Mouse (Mus musculus) embryonic facial prominence, embryonic 10.5 days (tissue): ENCODE data around the gene Mzt1. TPM values are rescaled to one million over a fixed set of nuclear protein-coding genes. Genes with fewer than 3 reads are reported as not detected.
A peak's percentile ranks its signal among the peaks of the same experiment; 100 is the strongest.

Experiments
- DNase-seq: peaks from one replicate; pipeline ENCODE4 v3.0.0-alpha.2; 2017; ENCODE audit warnings: low spot score
- H3K27ac ChIP-seq: fragments of 300-500 bp; sonication (generic); replicated peaks from 2 replicates; pipeline ENCODE4 v1.5.1; 2016; ENCODE audit warnings: mild to moderate bottlenecking
- H3K27me3 ChIP-seq: fragments of 300-500 bp; sonication (generic); replicated peaks from 2 replicates; pipeline ENCODE4 v1.6.1; 2016; ENCODE audit warnings: low read depth, mild to moderate bottlenecking; ENCODE audit not compliant: poor library complexity, severe bottlenecking
- H3K36me3 ChIP-seq: fragments of 300-500 bp; sonication (generic); replicated peaks from 2 replicates; pipeline ENCODE4 v1.6.1; 2016; ENCODE audit warnings: mild to moderate bottlenecking, moderate library complexity
- H3K4me1 ChIP-seq: fragments of 300-500 bp; sonication (generic); 2 replicates; pipeline ENCODE4 v1.6.1; 2016
- H3K4me3 ChIP-seq: fragments of 300-500 bp; sonication (generic); 2 replicates; pipeline ENCODE4 v1.5.1; 2016; ENCODE audit warnings: mild to moderate bottlenecking, moderate library complexity
- H3K9me3 ChIP-seq: fragments of 300-500 bp; sonication (generic); 2 replicates; pipeline ENCODE4 v1.6.1; 2016; ENCODE audit warnings: mild to moderate bottlenecking
- WGBS: fragments of 180-500 bp; shearing (Covaris S2); methylation state at CpG from one replicate; pipeline ENCODE4 v1.1.7; 2016; 5-methylcytosine and 5-hydroxymethylcytosine counted together
- polyA plus RNA-seq: library from polyadenylated mRNA; unstranded; fragments of >200 nt; fragmentation: Nextera tagmentation; extraction: Ambion mirVana; gene quantifications from 2 replicates; pipeline ENCODE4 v1.2.1, GENCODE M21; 2016

Mzt1 gene
- polyA plus RNA-seq = 96.8 and 101 TPM in 2 replicates

DNA sequence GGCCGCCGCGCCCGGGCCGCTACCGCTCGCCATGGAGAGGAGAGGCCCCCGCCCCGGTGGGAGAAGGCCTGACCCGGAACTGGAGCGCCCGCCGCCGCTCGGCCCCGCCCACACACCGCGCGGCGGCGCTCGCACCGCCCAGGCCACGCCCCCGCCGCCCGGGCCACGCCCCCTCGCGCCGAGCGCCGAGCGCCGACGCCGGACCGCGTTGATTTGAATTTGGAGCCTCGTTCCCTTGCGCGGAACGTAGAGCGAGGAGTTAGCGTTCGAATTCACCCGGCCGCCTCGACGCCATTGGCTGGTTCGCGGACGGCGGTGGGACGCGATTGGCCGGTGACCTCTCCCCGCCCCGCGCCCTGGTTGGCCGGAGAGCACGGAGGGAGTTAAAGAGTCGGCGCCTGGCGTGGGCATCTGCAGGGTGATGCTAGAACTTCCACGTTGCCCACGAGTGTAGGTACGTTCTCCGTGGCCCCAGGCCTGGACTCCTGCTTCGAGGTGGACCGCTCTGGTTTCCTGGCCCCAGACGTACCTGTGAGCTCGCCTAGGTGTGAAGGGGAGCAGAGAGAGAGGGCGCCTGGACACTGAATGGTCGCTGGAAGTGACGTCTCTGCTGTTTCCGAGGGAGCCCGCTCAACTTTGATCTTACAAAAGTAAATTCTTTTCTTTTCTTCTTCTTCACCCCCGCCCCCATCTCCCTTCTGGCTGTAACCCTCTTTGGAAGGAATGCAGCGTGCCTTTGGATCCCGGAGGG, at the start of gene Mzt1, which contains the start of gene Bora:
Gene Mzt1 (minus strand): TSS at position 104 of the 751 bp plus-strand sequence.
Gene Bora (plus strand): TSS at position 192 of the 751 bp plus-strand sequence.
- H3K4me1 ChIP-seq = peaks cover 27% of the 10 kb centered on the region
- WGBS = under 1% methylated on average over 80 of the region's 81 CpGs

DNA sequence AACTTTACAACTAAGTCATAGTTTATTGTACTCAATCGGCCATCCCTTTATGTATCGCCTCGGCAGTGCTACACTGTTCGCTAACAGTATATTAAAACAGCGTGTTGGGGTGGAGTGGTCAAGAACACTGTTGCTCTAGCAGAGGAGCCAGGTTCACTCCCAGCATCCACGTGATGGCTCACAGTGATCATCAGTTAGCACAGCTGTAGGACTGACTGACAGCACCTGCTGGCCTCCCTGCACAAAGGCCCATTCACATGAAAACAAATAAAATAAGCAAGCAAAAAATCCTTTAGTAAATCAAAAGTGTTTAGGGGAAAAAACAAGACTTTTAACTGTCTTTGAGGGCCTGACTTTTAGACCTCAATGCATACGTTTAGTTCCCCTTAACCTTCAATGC, 43.0 kb upstream of the Mzt1 start:
- no peak for DNase-seq
- Histone ChIP-seq H3K36me3 (peaks cover 96% of the 10 kb centered on the region), H3K27ac (no peak overlapping the region), H3K4me1 (no peaks in the 10 kb centered on the region), H3K9me3 (no peaks in the 10 kb centered on the region), H3K27me3 (no peaks in the 10 kb centered on the region), H3K4me3 (no peak overlapping the region)
- WGBS = 92% methylated on average over 7 of the region's 7 CpGs

More for the DNA sequence above, at the start of gene Mzt1, which contains the start of gene Bora:
- peak; percentile 97 for DNase-seq
- Histone ChIP-seq H3K36me3 (peaks cover 28% of the 10 kb centered on the region), H3K9me3 (no peaks in the 10 kb centered on the region), H3K27ac (peak within 1 kb of the TSS; percentile 97), H3K4me3 (peak within 1 kb of the TSS; percentile 94), H3K27me3 (no peaks in the 10 kb centered on the region)

DNA sequence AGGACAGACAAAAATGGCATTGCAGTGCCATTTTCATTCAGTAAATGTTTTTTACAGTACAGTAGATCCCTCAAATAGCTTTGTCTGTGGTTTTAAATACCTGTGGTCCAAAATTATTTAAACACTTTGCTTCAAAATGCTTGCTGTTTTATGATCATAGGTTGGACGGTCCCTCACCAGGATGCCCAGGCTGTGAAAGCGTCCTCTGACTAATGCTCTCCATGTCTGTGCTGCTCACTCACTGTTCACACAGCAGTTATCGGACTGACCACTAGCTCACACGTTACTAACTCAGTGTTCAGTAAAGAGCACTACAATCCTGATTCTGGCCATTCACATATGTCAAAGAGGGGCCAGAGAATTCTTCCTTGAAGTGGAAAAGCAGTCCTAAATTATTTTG, 25.2 kb upstream of the Mzt1 start:
- H3K27me3 ChIP-seq = no peaks in the 10 kb centered on the region
- no peak overlapping the region for H3K27ac ChIP-seq
- peaks cover 97% of the 10 kb centered on the region for H3K36me3 ChIP-seq
- no peaks in the 10 kb centered on the region for H3K9me3 ChIP-seq
- DNase-seq = no peak
- 91% methylated on average over 4 of the region's 4 CpGs for WGBS
- no peak overlapping the region for H3K4me3 ChIP-seq
- H3K4me1 ChIP-seq = no peaks in the 10 kb centered on the region

DNA sequence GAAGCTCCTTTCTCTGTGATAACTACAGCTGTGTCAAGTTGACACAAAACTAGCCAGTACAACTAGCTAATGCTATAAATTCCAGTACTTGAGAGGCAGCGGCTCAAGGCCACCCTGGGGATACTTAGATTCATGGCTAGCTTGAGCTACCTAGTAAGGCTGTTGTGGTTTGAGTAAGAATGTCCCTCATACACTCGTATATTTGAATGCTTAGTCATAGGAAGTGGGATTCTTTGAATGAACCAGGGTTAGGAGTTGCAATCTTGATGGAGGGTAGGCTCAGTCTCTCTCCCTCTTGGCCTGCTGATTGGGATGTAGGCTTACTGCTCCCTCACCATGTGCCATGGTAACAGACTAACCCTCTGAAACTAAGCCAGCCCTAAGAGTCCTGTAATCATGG, 17.2 kb upstream of the Mzt1 start:
- Histone ChIP-seq H3K27ac (no peak overlapping the region), H3K36me3 (peaks cover 93% of the 10 kb centered on the region), H3K9me3 (no peaks in the 10 kb centered on the region), H3K4me3 (no peak overlapping the region), H3K4me1 (no peaks in the 10 kb centered on the region), H3K27me3 (no peaks in the 10 kb centered on the region)
- 94% methylated on average over 2 of the region's 2 CpGs for WGBS
- no peak for DNase-seq

DNA sequence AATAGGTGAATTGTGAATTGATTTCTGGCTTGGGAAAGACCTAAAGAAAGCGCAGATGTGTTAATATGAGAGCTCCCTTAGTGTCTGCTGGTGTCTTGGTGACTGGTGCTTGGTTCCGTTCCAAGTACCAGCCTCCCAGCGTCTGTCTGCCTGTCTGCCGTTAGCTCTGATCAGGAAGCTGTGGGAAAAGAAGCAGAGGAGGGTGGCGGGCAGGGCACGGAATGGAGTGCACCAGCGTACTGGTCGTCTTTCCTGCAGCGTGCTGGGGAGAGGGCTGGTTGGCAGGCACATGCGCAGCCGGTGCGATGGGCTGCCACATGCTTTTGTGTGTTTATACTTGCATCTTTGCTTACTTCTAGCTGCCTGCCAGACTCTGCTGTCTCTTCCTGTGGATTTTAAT, 14.7 kb upstream of the Mzt1 start:
- H3K4me1 ChIP-seq = no peaks in the 10 kb centered on the region
- H3K27ac ChIP-seq = no peak overlapping the region
- no peaks in the 10 kb centered on the region for H3K27me3 ChIP-seq
- no peak overlapping the region for H3K4me3 ChIP-seq
- DNase-seq = no peak
- no peaks in the 10 kb centered on the region for H3K9me3 ChIP-seq
- peaks cover 92% of the 10 kb centered on the region for H3K36me3 ChIP-seq
- 94% methylated on average over 12 of the region's 12 CpGs for WGBS

DNA sequence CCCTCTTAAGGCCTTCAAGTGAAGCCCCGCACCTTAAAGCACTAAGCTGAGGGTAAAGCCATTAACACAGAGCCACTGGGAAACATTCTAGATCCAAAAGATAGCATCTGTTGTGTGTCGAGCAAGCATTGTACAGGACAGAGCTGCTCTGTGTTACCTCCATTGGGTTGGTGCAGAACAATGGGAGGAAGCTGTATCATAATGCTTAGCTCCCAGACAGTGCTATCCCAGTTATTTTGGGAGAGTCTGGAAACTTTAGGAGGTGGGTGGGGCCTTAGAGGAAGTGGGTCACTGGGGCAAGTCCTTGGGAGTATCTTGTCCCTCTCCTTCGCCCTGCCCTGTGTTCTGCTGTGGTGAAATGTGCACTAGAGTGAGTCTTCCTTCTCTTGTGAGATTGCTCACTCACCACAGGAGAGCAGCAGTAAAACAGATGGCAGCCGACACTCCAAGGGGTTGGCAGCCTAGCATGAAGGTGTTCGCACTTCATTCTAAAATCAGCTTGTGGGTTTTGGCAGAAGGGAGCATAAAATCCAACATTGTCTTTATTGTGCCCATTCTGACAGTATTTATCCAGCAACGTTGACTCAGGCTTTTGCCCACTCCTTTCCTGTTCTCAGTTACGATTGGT, 13.1 kb upstream of the Mzt1 start:
- Histone ChIP-seq H3K9me3 (no peaks in the 10 kb centered on the region), H3K4me3 (no peak overlapping the region), H3K36me3 (peaks cover 91% of the 10 kb centered on the region), H3K27ac (no peak overlapping the region), H3K4me1 (no peaks in the 10 kb centered on the region), H3K27me3 (no peaks in the 10 kb centered on the region)
- 88% methylated on average over 7 of the region's 7 CpGs for WGBS
- DNase-seq = no peak

DNA sequence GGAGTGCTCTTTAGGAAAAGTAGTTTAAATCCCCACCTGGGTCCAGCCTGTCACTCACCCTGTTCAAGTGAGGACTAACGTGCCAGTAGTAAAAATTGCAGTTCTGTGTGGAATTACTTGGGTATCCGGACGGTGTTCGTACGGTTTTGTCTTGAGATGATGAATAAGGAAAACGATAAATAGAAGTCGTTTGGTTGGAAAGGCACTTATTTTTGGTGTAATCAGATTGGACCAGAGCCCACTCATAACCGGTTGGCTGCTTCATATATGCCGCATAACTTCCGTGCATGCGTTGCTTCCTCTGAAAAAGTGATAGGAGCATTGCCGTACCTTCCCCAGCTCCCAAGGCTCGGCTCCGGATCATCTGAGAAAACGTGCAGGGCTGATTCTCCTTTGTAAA, 848 bp upstream of the Mzt1 start:
- Histone ChIP-seq H3K36me3 (peaks cover 34% of the 10 kb centered on the region), H3K4me1 (peaks cover 22% of the 10 kb centered on the region), H3K27me3 (no peaks in the 10 kb centered on the region), H3K27ac (peak overlapping the region; percentile 97), H3K4me3 (peak overlapping the region; percentile 94), H3K9me3 (no peaks in the 10 kb centered on the region)
- 1% methylated on average over 15 of the region's 15 CpGs for WGBS
- DNase-seq = peak; percentile 21

DNA sequence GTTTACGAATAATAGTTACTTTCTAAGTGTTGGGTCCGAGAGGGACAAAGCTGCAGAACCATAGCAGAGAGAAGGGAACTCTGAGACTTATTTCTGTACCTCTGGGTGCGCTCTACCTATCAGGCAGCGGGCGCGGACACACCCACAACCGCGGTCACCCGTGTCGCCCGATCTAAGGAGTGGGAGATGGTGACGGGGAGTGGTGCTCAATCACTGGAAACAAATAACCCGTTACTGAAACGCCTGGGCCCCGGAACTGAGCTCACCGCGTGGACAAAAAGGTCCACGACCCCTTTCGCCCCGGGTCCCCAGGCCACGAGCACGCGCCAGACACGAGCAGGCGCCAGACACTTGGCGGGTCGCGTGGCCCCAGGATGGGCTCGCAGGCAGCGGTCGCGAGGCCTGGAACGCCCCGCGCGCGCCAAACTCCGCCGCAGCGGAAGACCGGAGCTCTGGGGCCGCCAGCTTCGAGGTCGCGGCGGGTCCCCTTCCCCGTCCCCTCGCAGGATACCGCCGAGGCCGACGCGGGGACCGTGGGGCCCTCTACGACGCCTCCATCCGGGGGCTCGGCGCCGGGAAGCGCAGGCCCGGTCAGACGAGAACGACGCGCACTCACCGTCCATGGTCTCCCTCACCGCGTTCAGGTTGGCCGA, 430 bp downstream of the Mzt1 start:
- Histone ChIP-seq H3K4me3 (peak overlapping the region; percentile 94), H3K4me1 (peaks cover 29% of the 10 kb centered on the region), H3K27ac (peak overlapping the region; percentile 97), H3K9me3 (no peaks in the 10 kb centered on the region), H3K36me3 (peaks cover 21% of the 10 kb centered on the region), H3K27me3 (no peaks in the 10 kb centered on the region)
- no peak for DNase-seq
- whole genome bisulfite sequencing = under 1% methylated on average over 70 of the region's 70 CpGs

DNA sequence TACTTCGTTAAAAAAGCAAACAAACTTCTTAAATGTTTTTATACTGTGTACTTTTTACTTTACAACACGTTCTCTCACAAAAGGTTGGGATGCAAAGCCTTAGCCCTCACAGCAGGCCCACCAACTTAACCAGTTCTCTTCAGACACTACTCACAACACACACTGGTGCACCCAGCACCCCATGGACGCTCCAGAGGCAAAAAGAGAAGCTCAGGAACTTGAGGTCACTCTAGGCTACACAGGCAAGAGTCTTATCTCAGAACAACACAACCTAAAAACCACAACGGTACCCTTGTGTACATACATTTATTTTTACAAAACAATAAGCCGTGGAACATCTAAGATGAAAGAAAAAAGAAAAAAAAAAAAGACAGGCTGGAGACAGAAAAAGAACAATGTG, 1.2 kb downstream of the Mzt1 start:
- peak overlapping the region; percentile 97 for H3K27ac ChIP-seq
- peaks cover 29% of the 10 kb centered on the region for H3K4me1 ChIP-seq
- H3K36me3 ChIP-seq = peaks cover 18% of the 10 kb centered on the region
- DNase-seq = no peak
- H3K4me3 ChIP-seq = peak overlapping the region; percentile 94
- H3K9me3 ChIP-seq = no peaks in the 10 kb centered on the region
- WGBS = 9% methylated on average over 5 of the region's 5 CpGs
- H3K27me3 ChIP-seq = no peaks in the 10 kb centered on the region

DNA sequence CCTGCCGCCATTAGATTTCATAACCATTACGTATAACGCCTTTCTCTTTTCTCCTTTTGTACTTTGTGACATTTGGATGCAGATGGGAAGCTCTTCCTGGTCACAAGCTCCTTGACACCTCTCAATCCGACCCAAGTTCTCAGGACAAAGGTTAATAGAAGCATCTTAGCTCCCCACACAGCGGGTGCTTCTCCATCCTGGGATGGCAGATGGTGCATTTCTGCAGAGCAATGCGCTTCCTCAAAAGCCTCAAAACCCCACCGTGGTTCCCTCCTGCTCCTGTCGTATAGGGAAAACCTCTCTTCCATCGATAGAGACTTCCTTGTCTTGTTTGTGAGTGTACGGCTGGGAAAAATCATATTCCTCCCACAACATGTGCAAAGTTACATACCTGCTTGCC, 1.8 kb downstream of the Mzt1 start:
- Histone ChIP-seq H3K27me3 (no peaks in the 10 kb centered on the region), H3K4me1 (peaks cover 29% of the 10 kb centered on the region), H3K36me3 (peaks cover 22% of the 10 kb centered on the region), H3K27ac (no peak overlapping the region), H3K4me3 (peak overlapping the region; percentile 94), H3K9me3 (no peaks in the 10 kb centered on the region)
- DNase-seq = no peak
- 41% methylated on average over 10 of the region's 10 CpGs for WGBS

DNA sequence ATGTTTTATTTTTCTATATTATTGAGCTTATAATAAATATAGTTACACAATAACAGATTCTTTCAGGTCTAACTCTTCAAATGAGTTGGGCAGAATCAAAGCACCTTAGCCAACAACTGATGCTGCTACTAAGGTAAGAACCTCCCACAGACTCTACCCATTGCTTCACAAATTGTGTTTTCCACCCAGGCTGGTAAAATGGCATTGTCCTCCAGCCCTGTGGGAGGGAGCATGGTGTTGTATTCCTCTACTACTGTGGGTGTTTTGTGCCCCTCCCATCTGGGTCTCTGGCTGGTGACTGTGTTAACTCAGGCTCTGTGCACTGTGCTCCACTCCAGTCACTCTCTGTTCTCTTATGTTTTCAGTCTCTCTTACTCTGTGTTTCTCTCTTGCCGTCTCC, 2.4 kb downstream of the Mzt1 start:
- Histone ChIP-seq H3K27ac (no peak overlapping the region), H3K4me1 (peaks cover 29% of the 10 kb centered on the region), H3K4me3 (peak overlapping the region; percentile 94), H3K36me3 (peaks cover 22% of the 10 kb centered on the region), H3K27me3 (no peaks in the 10 kb centered on the region), H3K9me3 (no peaks in the 10 kb centered on the region)
- no peak for DNase-seq
- WGBS = 50% methylated on average over 1 of the region's 1 CpGs

DNA sequence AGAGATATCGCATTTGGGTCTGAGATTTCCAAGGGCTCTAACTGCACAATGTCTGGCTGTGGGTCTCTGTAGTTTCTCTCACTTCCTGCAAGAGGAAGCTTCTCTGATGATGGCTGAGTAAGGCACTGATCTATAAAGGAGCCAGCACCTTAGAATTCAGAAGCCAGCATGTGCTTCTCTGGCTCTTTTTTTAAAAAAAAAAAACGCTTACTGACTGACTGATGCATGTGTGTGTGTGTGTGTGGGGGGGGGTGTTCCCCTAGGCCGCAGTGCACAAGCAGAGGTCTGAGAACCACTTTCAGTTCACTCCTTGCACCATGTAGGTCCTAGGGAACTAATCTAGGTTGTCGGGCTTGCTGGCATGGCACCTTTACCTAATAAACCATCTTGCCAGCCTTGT, 4.5 kb downstream of the Mzt1 start:
- no peaks in the 10 kb centered on the region for H3K9me3 ChIP-seq
- no peaks in the 10 kb centered on the region for H3K27me3 ChIP-seq
- H3K27ac ChIP-seq = no peak overlapping the region
- 79% methylated on average over 4 of the region's 4 CpGs for WGBS
- H3K4me1 ChIP-seq = peaks cover 24% of the 10 kb centered on the region
- no peak overlapping the region for H3K4me3 ChIP-seq
- H3K36me3 ChIP-seq = peaks cover 28% of the 10 kb centered on the region
- no peak for DNase-seq
